Mouse (Mus musculus): Measurements from ENCODE around the gene Sinhcaf.

The Sinhcaf gene

DNA sequence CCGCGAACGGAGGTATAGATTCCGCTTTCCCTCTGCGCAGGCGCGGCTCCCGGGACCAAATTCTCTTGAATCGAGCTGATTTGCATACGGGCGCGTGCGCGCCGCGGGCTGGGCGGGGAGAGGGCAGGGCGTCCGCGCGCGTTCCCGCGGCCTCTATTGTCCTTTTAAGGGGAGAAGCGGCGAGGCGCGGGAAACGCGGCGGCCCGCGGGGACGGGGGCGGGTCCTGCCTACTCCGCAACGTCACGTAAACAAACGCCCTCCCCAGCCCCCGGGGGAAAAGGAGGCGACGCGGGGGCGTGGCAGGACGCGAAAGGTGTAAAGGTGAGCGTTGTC, at the start of gene Sinhcaf:
TSS of gene Sinhcaf (minus strand) at position 59 of the 334 bp plus-strand sequence.
- DNase-seq (ENCODE audit: low read depth): peak; percentile 99

DNA sequence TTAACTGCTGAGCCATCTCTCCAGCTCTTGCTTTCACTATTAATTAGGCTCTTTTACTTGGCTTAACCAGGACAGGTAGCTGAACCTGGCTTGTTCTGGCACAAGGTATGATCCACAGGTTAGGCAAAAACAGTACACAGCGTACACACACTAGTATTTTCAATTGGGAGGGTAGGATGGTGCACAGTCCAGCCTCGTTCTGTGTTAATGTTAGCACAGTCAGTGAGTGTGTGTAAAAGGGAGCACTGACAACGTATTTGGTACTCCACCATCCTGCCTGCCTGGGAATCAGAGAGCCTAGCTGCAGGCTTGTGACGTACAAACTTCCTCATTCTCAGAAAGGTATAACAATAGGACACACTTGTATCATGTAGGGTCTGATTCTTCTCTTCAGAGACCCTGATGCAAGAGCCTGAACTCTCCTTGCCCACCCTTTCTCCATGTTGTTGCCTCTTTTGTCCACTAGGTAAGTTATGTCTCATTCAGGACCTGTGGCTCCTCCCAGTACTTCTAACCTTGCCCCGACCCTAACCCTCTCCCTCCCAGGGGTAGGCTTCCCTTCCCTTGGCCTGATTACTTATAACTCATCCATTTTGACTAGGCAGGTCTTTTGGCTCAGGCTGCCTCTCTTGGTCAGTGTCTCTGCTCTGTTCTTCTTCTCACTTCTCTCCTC, 48.2 kb upstream of the Sinhcaf start:
- peak; percentile 28 for DNase-seq (ENCODE audit: low read depth)

- DNase-seq (ENCODE audit: low read depth): peak; percentile 80
Observed at GRCm38 (mm10) chr6:148993117-148994077, 47.1 kb upstream of the Sinhcaf start.

- no peak for DNase-seq (ENCODE audit: low read depth)
Observed at GRCm38 (mm10) chr6:148992373-148993116, 46.3 kb upstream of the Sinhcaf start.

- no peak for DNase-seq (ENCODE audit: low read depth)
Observed at GRCm38 (mm10) chr6:148991660-148992372, 45.5 kb upstream of the Sinhcaf start.

DNA sequence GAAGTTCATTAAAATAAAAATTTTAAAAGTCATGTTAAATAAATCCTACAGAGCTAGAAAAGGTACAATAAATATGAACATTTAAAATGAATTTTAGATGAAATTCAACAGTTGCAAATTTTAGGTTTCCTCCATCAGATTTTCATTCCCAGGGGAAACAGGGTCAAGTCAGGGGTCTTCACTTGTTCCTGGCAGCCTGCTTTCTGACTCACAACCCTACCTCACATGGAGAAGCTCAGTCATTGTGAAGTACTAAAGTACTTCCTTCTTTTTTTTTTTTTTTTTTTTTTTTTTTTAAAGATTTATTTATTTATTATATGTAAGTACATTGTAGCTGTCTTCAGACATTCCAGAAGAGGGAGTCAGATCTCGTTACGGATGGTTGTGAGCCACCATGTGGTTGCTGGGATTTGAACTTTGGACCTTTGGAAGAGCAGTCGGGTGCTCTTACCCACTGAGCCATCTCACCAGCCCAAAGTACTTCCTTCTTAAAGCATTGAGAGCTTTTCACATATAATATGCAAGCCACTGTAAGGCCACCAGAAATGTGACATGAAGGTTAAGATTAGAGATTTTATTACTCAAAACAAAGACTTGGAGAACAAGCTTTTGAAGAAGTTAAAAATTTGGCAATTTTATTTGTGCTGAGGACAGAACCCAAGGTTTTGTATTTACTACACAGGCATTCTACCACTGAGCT, 43.7 kb upstream of the Sinhcaf start:
- DNase-seq (ENCODE audit: low read depth): peak; percentile 61

DNA sequence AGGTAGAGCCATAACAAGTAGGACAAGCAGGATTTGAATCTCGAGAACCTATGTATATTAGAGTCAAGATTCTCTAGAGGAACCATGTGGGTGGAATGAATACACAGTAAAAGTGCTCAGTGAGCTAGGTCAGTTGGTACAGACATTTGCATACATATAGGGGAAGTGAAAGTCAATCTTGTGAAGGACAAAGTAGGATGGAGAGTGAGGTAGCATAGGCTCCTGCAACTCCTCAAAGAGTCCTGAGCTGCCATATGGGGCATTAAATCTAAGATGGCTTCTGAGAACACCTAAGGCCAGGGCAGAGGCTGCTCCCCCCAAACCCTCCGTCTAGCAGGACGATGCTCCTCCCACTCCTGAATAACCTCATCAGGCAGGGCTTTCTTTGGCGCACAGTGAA, 39.7 kb upstream of the Sinhcaf start:
- no peak for DNase-seq (ENCODE audit: low read depth)

GRCm38 (mm10) chr6:148980495-148980894, 34.2 kb upstream of the Sinhcaf start:
- DNase-seq (ENCODE audit: low read depth): peak; percentile 95

- DNase-seq (ENCODE audit: low read depth): peak; percentile 55
Observed at GRCm38 (mm10) chr6:148975096-148975495, 28.8 kb upstream of the Sinhcaf start.

GRCm38 (mm10) chr6:148972891-148973290, 26.6 kb upstream of the Sinhcaf start:
- DNase-seq (ENCODE audit: low read depth): no peak

- no peak for DNase-seq (ENCODE audit: low read depth)
Observed at GRCm38 (mm10) chr6:148972059-148972848, 26.0 kb upstream of the Sinhcaf start.

- no peak for DNase-seq (ENCODE audit: low read depth)
Observed at GRCm38 (mm10) chr6:148971385-148971940, 25.2 kb upstream of the Sinhcaf start.

DNA sequence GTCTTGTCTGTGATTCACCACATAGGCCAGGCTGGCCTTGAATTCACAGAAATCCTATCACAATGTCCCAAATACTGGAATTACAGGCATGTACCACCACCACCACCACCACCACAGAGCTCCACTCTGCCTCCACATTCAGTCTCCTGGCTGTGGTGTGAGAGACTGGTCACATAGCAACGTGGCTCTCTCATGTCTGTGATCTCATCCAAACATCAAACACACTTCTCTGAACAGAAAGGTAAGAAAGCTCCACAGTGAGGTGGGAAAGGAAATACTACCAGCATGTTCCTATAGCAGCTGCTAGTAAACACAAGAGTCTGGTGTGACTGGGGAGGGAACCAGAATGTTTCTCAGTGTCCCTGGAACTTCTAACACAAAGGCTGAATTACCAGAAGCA, 15.0 kb upstream of the Sinhcaf start:
- DNase-seq (ENCODE audit: low read depth): no peak

DNA sequence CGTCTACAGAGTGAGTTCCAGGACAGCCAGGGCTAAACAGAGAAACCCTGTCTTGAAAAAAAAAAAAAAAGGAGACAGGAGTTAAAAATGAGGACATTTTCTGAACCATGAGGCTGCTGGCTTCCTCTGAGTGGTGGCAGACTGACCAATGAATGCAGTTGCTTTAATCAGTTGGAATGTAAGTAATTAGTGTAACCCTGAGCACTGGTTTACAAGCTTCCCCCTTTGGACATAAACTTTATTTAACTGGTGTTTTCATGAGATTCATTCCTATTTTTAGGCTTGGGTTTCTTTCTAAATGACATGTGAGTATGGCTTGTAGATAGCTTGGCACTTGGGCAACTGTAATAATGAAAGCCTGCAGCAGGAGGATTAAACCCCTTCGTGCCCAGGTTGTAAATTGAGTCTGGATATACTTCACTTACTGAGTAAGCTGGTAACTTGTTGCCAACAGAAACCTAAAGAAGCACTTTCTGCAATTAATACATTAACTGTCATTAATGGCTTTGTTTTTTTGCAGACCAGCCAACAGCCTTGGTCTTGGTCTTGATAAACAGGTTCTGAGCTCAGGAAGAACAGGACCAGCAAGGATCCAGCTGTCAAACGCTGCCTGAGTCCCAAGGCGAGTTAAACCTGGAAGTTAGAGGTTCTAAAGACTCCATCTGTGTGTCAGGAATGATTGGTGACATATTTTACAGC, 13.4 kb upstream of the Sinhcaf start:
- no peak for DNase-seq (ENCODE audit: low read depth)

- peak; percentile 53 for DNase-seq (ENCODE audit: low read depth)
Observed at GRCm38 (mm10) chr6:148958712-148959111, 12.4 kb upstream of the Sinhcaf start.

- no peak for DNase-seq (ENCODE audit: low read depth)
Observed at GRCm38 (mm10) chr6:148957046-148957445, 10.8 kb upstream of the Sinhcaf start.

DNA sequence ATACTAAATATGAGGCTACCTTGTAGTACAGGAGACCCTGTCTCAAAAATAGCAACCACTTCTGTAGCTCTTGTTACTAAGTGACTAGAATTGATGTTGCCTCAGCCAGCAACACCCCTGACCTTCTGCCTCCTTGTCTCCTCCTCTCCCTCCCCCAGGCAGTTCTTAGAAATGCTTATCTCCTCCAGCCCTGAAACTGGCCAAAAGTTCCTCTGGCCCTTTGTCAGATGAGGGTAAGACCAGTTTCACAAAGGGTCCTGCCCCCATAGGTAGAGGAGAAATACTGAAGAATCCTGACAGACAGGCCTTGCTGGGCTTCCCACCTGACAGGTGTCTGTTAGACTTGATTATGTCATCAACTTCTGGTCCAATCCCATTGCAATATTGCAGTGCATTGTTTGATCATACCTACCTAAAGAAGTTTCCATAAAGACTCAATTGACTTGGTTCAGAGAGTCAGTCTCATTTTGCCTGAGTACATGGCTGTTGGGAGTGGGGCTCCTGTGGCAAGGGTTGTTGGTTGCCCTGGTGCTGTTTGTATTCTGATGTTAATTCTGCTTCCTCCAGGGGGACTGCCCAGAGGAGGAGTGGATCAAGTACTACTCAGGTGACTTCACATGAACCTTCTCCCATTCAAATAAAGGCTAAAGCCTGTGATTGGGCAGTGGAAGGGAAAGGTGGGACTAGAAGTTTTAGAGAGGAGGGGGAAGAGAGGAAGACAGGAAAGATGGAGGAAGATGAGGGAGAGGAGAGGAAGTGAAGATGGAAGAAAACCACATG, 9.6 kb upstream of the Sinhcaf start:
- DNase-seq (ENCODE audit: low read depth): no peak

- no peak for DNase-seq (ENCODE audit: low read depth)
Observed at GRCm38 (mm10) chr6:148946881-148947405, 676 bp upstream of the Sinhcaf start.

All from 416B (cell line).